Mouse (Mus musculus): Measurements from ENCODE around the gene Trappc2l.

The Trappc2l gene

GRCm38 (mm10) chr8:122580926-122581325 is 30.5 kb upstream of the Trappc2l start:
- no peak for DNase-seq (ENCODE audit: low spot score in 2 of 2)

- DNase-seq (ENCODE audit: low spot score in 2 of 2): no peak
These were observed 26.5 kb upstream of the Trappc2l start for GRCm38 (mm10) chr8:122584981-122585380.

GRCm38 (mm10) chr8:122585411-122585891 is 26.0 kb upstream of the Trappc2l start:
- DNase-seq (ENCODE audit: low spot score in 2 of 2): no peak

GRCm38 (mm10) chr8:122586171-122586570 is 25.3 kb upstream of the Trappc2l start:
- DNase-seq (ENCODE audit: low spot score in 2 of 2): no peak

GRCm38 (mm10) chr8:122586749-122587148 is 24.7 kb upstream of the Trappc2l start:
- no peak for DNase-seq (ENCODE audit: low spot score in 2 of 2)

GRCm38 (mm10) chr8:122593240-122593639 is 18.2 kb upstream of the Trappc2l start:
- no peak for DNase-seq (ENCODE audit: low spot score in 2 of 2)

- DNase-seq (ENCODE audit: low spot score in 2 of 2): no peak
These were observed 17.5 kb upstream of the Trappc2l start for GRCm38 (mm10) chr8:122593783-122594507.

GRCm38 (mm10) chr8:122596031-122596430 is 15.4 kb upstream of the Trappc2l start:
- no peak for DNase-seq (ENCODE audit: low spot score in 2 of 2)

- DNase-seq (ENCODE audit: low spot score in 2 of 2): no peak
These were observed 10.8 kb upstream of the Trappc2l start for GRCm38 (mm10) chr8:122600666-122601065.

GRCm38 (mm10) chr8:122604640-122605039 is 6.8 kb upstream of the Trappc2l start:
- DNase-seq (ENCODE audit: low spot score in 2 of 2): no peak

GRCm38 (mm10) chr8:122605367-122605766 is 6.1 kb upstream of the Trappc2l start:
- DNase-seq (ENCODE audit: low spot score in 2 of 2): no peak

- DNase-seq (ENCODE audit: low spot score in 2 of 2): no peak
These were observed 4.6 kb upstream of the Trappc2l start for GRCm38 (mm10) chr8:122606810-122607209.

- DNase-seq (ENCODE audit: low spot score in 2 of 2): no peak
These were observed 1.2 kb upstream of the Trappc2l start for GRCm38 (mm10) chr8:122610209-122610608.

GRCm38 (mm10) chr8:122610612-122611277 is 695 bp upstream of the Trappc2l start:
- peak in 1 of 2 experiments; percentile 20 for DNase-seq (ENCODE audit: low spot score in 2 of 2)

- DNase-seq (ENCODE audit: low spot score in 2 of 2): peak in 1 of 2 experiments; percentile 61
These were observed 4.9 kb downstream of the Trappc2l start for GRCm38 (mm10) chr8:122616181-122616905.

GRCm38 (mm10) chr8:122617947-122618546 is 6.6 kb downstream of the Trappc2l start:
- DNase-seq (ENCODE audit: low spot score in 2 of 2): peak; percentile 56 to 72

GRCm38 (mm10) chr8:122618660-122619378 is 7.4 kb downstream of the Trappc2l start:
- no peak for DNase-seq (ENCODE audit: low spot score in 2 of 2)

GRCm38 (mm10) chr8:122620446-122620845 is 9.0 kb downstream of the Trappc2l start:
- DNase-seq (ENCODE audit: low spot score in 2 of 2): no peak

- DNase-seq (ENCODE audit: low spot score in 2 of 2): no peak
These were observed 11.3 kb downstream of the Trappc2l start, which contains the start of gene Pabpn1l for GRCm38 (mm10) chr8:122622727-122623126. Pabpn1l (minus strand) TSS chr8:122622739.

- DNase-seq (ENCODE audit: low spot score in 2 of 2): no peak
These were observed 12.6 kb downstream of the Trappc2l start for GRCm38 (mm10) chr8:122623844-122624642.

All from urinary bladder, adult 18-20 months (tissue).